Mouse (Mus musculus) liver, postnatal 0 days (tissue): Measurements from ENCODE around the gene Ubac1.

Experiments
- CTCF ChIP-seq: sonication (generic); IDR thresholded peaks from 2 replicates; pipeline ENCODE4 v1.5.1; 2016; ENCODE audit warnings: antibody characterized with exemption, low read depth
- EP300 ChIP-seq: IDR thresholded peaks from 2 replicates; pipeline ENCODE4 v1.6.1; 2016; ENCODE audit warnings: antibody characterized with exemption, low read depth, mild to moderate bottlenecking

DNA sequence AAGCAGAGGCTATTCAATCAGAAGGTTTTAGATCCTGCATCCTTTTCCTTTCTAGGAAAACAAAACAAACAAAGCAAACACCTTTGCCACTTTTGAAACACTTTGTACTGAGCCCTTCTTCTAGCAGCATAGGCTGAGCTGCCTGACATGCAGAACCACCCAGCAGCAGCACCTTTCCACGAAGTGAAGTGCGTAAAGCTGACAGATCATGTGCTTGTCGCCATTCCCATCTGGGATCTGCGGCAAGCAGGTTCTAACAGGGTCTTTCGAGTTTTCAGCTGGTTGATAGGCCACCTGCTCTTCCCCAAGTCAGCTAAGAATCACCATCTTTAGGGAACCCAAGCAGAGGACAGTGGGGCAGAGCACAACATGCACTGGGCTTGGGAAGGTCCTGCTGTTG, 34.7 kb upstream of the Ubac1 start:
- TF ChIP-seq CTCF: no peak
- TF ChIP-seq EP300: no peak
